Mouse (Mus musculus): ENCODE data around the gene Epha10. TPM values are rescaled to one million over a fixed set of nuclear protein-coding genes. Genes with fewer than 3 reads are reported as not detected.
A peak's percentile ranks its signal among the peaks of the same experiment; 100 is the strongest.

The Epha10 gene
- polyA plus RNA-seq, 1 experiment from 2014 or later: 0.23 TPM

DNA sequence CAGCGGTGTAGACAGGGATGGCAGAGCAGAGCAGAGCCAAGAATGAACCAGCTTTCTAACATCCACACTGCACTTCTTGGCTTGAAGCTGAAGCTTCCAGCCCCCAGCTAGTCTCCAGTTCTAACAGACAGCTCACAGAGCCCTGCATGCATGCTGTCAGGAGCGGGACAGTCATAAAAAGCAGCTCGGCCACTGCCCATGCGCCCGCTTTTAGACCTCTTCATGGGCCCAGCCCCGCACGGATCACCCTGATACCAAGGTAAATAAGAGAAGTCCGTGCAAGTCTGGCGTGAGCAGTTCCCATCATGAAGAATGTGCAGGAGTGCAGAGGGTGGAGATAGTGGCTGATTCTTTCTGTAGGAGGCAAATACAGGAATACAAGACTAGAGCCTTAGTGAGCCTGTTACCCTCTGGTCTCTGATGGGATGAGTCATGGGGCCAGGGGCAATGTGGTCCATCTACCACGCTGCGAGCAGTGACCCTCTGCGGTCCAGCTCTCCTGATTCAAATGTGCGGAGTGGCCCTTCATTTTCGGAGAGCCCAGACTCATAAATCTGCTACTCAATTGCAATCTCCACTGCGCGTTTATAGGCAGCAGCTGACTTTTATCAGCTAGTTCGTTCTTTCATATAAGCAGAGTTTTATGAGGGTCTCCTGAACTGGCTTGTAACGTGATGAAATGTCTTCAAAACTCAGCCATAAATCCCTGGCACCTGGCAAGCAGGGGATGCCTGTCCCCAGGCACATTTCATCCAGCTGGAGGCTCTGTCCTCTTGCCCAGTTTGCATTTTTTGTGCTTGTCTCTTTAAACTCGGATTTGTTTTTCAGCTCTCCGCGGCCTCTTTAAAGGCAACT lies 69.7 kb downstream of the Epha10 start:
- Histone ChIP-seq H3K27me3 (ENCODE audit: control insufficient read depth, insufficient read depth, low read length) (peaks cover 6% of the 10 kb centered on the region), H3K4me3 (ENCODE audit: low read length) (no peak overlapping the region), H3K9me3 (ENCODE audit: control insufficient read depth, low read length) (no peaks in the 10 kb centered on the region), H3K4me1 (ENCODE audit: control insufficient read depth, insufficient read depth, low read length) (peaks cover 21% of the 10 kb centered on the region), H3K36me3 (ENCODE audit: control insufficient read depth, insufficient read depth, low read length) (no peaks in the 10 kb centered on the region), H3K27ac (ENCODE audit: low read depth, low read length) (no peak overlapping the region; the same call in 1 of the 2 replicates), H3K9ac (ENCODE audit: low read depth, low read length) (no peak overlapping the region), H3K4me2 (replicated peaks; ENCODE audit: low read depth, low read length) (no peak overlapping the region; the same call in 1 of the 2 replicates)
- WGBS: 24% methylated on average over 21 of the region's 21 CpGs
- ATAC-seq (ENCODE audit: low FRiP score, low TSS enrichment): peak; percentile 65

DNA sequence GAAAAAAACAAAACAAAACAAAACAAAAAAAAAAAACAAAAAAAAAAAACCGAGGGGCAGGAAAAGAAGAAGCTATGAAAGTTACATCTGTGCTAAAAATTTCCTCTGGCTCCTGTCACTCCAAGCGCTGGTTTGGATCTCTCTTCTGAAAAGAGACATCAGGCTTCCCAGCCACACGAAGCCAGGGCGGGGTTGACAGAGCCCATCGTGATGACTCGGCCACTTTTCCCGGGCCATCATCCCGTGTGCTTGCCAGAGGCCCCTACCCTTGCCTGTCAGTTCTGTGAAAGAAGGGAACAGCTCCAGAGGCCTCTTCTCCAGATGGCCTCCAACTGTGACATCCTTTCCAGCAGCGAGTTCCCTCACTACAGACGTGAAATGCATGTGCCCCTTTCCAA lies 70.3 kb downstream of the Epha10 start:
- WGBS: 25% methylated on average over 10 of the region's 10 CpGs
- ATAC-seq (ENCODE audit: low FRiP score, low TSS enrichment): no peak
- Histone ChIP-seq H3K4me3 (ENCODE audit: low read length) (no peak overlapping the region), H3K36me3 (ENCODE audit: control insufficient read depth, insufficient read depth, low read length) (no peaks in the 10 kb centered on the region), H3K9ac (ENCODE audit: low read depth, low read length) (no peak overlapping the region), H3K27me3 (ENCODE audit: control insufficient read depth, insufficient read depth, low read length) (peaks cover 6% of the 10 kb centered on the region), H3K27ac (ENCODE audit: low read depth, low read length) (peak overlapping the region; percentile 12; the same call in 1 of the 2 replicates), H3K4me2 (replicated peaks; ENCODE audit: low read depth, low read length) (no peak overlapping the region), H3K9me3 (ENCODE audit: control insufficient read depth, low read length) (no peaks in the 10 kb centered on the region), H3K4me1 (ENCODE audit: control insufficient read depth, insufficient read depth, low read length) (peaks cover 21% of the 10 kb centered on the region)

DNA sequence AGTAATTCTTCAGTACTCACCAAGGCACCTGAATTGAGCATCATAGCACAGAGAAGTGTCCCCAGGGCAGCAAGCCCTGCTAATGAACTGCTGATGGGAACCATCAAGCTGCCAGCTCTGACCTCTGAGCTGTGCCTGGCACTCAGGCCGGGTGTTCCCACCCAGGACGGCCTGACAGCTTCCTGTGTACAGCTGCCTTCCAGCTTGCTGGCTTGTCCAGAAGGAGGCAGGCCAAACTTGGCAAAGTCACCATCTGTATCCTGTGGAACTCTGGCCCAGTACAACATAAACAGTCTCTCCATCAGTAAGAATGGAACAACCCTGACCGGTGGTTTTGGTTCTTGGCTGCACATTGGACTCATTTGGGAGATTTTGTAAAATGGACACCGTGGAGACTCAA lies 72.8 kb downstream of the Epha10 start:
- no peak overlapping the region for H3K4me2 ChIP-seq (replicated peaks; ENCODE audit: low read depth, low read length)
- peaks cover 6% of the 10 kb centered on the region for H3K27me3 ChIP-seq (ENCODE audit: control insufficient read depth, insufficient read depth, low read length)
- H3K9me3 ChIP-seq (ENCODE audit: control insufficient read depth, low read length): no peaks in the 10 kb centered on the region
- H3K9ac ChIP-seq (ENCODE audit: low read depth, low read length): no peak overlapping the region
- no peak overlapping the region for H3K4me3 ChIP-seq (ENCODE audit: low read length)
- H3K36me3 ChIP-seq (ENCODE audit: control insufficient read depth, insufficient read depth, low read length): no peaks in the 10 kb centered on the region
- no peak for ATAC-seq (ENCODE audit: low FRiP score, low TSS enrichment)
- peaks cover 22% of the 10 kb centered on the region for H3K4me1 ChIP-seq (ENCODE audit: control insufficient read depth, insufficient read depth, low read length)
- H3K27ac ChIP-seq (ENCODE audit: low read depth, low read length): no peak overlapping the region
- 54% methylated on average over 4 of the region's 4 CpGs for WGBS

DNA sequence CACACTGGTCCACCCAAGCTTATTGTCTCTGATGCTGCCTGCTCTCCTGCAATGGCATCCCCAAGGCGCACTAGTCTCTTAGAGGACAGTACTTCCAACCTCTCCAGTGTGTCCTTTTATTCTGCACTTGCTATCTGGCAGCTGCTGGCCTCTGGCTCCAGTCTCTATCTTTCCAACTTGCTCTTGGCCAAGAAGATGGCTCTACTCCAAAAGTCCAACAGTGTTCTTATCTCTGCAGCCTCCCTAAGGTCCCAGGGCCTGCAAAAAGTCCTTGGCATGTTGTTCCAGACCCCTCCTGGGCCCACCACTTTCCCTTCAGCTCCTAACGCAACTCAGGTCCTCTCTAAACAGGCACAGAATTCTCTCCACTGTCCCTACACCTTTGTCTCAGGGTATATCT lies 76.6 kb downstream of the Epha10 start:
- H3K27me3 ChIP-seq (ENCODE audit: control insufficient read depth, insufficient read depth, low read length): peaks cover 6% of the 10 kb centered on the region
- no peak overlapping the region for H3K9ac ChIP-seq (ENCODE audit: low read depth, low read length)
- H3K36me3 ChIP-seq (ENCODE audit: control insufficient read depth, insufficient read depth, low read length): no peaks in the 10 kb centered on the region
- no peak overlapping the region for H3K4me2 ChIP-seq (replicated peaks; ENCODE audit: low read depth, low read length)
- no peaks in the 10 kb centered on the region for H3K9me3 ChIP-seq (ENCODE audit: control insufficient read depth, low read length)
- no peak overlapping the region for H3K4me3 ChIP-seq (ENCODE audit: low read length)
- ATAC-seq (ENCODE audit: low FRiP score, low TSS enrichment): no peak
- WGBS: 90% methylated on average over 2 of the region's 2 CpGs
- H3K4me1 ChIP-seq (ENCODE audit: control insufficient read depth, insufficient read depth, low read length): peaks cover 11% of the 10 kb centered on the region
- H3K27ac ChIP-seq (ENCODE audit: low read depth, low read length): no peak overlapping the region

DNA sequence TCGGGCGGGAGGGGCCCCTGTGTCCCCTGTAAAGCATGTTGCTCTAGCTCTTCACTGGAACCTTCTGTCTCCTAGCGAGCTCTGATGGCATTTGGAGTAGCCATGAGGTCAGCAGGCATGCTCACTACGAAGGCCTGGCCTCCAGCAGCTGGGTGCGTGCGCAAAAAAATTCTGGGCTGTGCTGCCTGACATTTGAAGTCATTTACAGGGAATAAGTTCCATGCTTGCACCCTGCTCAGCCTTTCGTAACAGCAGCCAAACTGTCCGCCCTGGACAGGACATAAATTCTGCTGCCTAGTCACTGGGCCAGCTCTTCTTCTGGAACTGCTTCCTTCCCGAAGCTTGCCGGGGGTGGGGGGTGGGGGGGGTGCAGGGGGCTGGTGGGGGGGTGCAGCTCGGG lies 78.4 kb downstream of the Epha10 start:
- H3K27ac ChIP-seq (ENCODE audit: low read depth, low read length): 0 out of 2 replicates have a peak overlapping the region, but pooled peaks have one; percentile 43
- H3K9me3 ChIP-seq (ENCODE audit: control insufficient read depth, low read length): no peaks in the 10 kb centered on the region
- WGBS: 20% methylated on average over 11 of the region's 11 CpGs
- H3K36me3 ChIP-seq (ENCODE audit: control insufficient read depth, insufficient read depth, low read length): no peaks in the 10 kb centered on the region
- peak; percentile 58 for ATAC-seq (ENCODE audit: low FRiP score, low TSS enrichment)
- H3K27me3 ChIP-seq (ENCODE audit: control insufficient read depth, insufficient read depth, low read length): peaks cover 3% of the 10 kb centered on the region; the same call in 1 of the 2 replicates
- H3K4me2 ChIP-seq (replicated peaks; ENCODE audit: low read depth, low read length): no peak overlapping the region
- H3K9ac ChIP-seq (ENCODE audit: low read depth, low read length): no peak overlapping the region
- peaks cover 11% of the 10 kb centered on the region for H3K4me1 ChIP-seq (ENCODE audit: control insufficient read depth, insufficient read depth, low read length)
- H3K4me3 ChIP-seq (ENCODE audit: low read length): no peak overlapping the region

DNA sequence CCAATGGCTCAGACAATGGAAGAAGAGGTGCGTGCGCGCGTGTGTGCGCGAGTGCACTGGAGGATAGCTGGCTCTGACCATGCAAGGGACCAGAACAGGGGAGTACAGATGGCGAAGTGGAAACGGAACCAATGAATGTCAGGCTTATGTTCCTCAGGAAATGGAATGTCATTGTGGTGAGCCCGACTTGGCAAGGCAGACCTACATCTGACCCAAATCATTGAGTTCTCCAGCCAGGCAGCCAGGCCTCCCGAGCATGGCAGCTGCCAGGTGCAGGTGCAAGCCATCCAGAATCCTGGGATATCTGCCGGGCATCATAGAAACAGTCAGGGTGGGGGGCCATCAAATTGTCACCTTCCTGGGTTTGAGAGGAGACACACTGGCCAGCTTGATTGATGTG lies 80.2 kb downstream of the Epha10 start:
- H3K4me3 ChIP-seq (ENCODE audit: low read length): no peak overlapping the region
- H3K27ac ChIP-seq (ENCODE audit: low read depth, low read length): no peak overlapping the region
- 87% methylated on average over 11 of the region's 11 CpGs for WGBS
- no peaks in the 10 kb centered on the region for H3K9me3 ChIP-seq (ENCODE audit: control insufficient read depth, low read length)
- H3K4me2 ChIP-seq (replicated peaks; ENCODE audit: low read depth, low read length): no peak overlapping the region
- no peak overlapping the region for H3K9ac ChIP-seq (ENCODE audit: low read depth, low read length)
- H3K27me3 ChIP-seq (ENCODE audit: control insufficient read depth, insufficient read depth, low read length): no peaks in the 10 kb centered on the region
- H3K4me1 ChIP-seq (ENCODE audit: control insufficient read depth, insufficient read depth, low read length): peaks cover 15% of the 10 kb centered on the region
- no peak for ATAC-seq (ENCODE audit: low FRiP score, low TSS enrichment)
- no peaks in the 10 kb centered on the region for H3K36me3 ChIP-seq (ENCODE audit: control insufficient read depth, insufficient read depth, low read length)

DNA sequence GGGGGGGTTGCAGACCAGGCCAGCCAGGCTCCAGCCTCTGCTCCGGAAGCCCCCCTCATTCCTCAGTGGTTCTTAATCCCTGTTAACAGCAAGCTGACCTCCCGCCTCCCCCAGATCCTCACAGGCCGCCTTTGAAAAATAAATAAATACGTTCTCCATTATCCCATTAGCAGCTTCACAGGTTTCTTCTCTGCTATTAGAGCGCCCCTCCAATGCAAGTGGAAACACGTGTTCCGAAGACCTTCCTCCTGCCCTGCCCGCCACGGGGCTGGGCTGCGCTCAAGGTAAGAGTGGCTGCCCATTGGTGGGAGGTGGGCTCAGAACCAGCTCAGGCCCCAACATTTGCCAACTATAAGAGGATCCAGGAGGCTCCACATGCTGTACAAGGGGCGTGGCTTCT lies 81.9 kb downstream of the Epha10 start:
- ATAC-seq (ENCODE audit: low FRiP score, low TSS enrichment): no peak
- peaks cover 15% of the 10 kb centered on the region for H3K4me1 ChIP-seq (ENCODE audit: control insufficient read depth, insufficient read depth, low read length)
- H3K36me3 ChIP-seq (ENCODE audit: control insufficient read depth, insufficient read depth, low read length): no peaks in the 10 kb centered on the region
- H3K4me2 ChIP-seq (replicated peaks; ENCODE audit: low read depth, low read length): no peak overlapping the region
- no peak overlapping the region for H3K27ac ChIP-seq (ENCODE audit: low read depth, low read length)
- WGBS: 48% methylated on average over 11 of the region's 11 CpGs
- no peak overlapping the region for H3K9ac ChIP-seq (ENCODE audit: low read depth, low read length)
- H3K9me3 ChIP-seq (ENCODE audit: control insufficient read depth, low read length): no peaks in the 10 kb centered on the region
- H3K27me3 ChIP-seq (ENCODE audit: control insufficient read depth, insufficient read depth, low read length): no peaks in the 10 kb centered on the region
- H3K4me3 ChIP-seq (ENCODE audit: low read length): no peak overlapping the region

DNA sequence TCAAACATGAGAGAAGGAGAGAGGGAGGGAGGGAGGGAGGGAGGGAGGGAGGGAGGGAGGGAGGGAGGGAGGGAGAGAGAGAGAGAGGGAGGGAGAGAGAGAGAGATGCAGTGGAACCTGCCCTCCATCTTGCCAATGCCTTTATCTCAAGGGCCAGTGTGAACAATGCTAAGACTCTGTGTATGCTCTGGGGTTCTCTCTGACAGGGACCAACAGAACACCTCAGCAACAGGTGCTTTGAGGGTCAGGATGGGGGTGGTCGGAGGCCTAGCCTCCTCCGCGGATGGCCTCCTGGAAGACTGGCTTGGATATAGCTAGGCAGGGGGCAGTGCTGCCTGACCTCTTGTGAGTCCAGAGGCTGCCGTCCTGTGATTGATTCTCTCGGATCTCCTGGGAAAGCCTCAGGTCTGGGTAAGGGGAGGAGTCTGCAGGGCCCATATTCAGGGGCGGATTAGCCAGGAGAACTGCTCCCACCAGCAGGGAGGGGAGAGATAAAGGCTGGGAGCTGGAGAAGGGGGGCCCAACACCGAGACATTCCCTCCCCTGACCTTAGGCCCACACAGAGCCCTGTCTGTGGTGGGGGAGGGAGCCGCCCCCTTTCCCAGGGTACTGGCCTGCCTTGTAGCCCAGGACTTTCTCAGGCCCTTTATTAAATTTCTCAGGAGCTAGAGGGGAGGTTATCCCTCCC lies 84.4 kb downstream of the Epha10 start:
- H3K4me1 ChIP-seq (ENCODE audit: control insufficient read depth, insufficient read depth, low read length): peaks cover 5% of the 10 kb centered on the region
- 0 out of 2 replicates have a peak overlapping the region, but pooled peaks have one; percentile 7 for H3K9ac ChIP-seq (ENCODE audit: low read depth, low read length)
- no peak overlapping the region for H3K27ac ChIP-seq (ENCODE audit: low read depth, low read length)
- 13% methylated on average over 8 of the region's 8 CpGs for WGBS
- no peak overlapping the region for H3K4me2 ChIP-seq (replicated peaks; ENCODE audit: low read depth, low read length)
- no peaks in the 10 kb centered on the region; the same call in 1 of the 2 replicates for H3K27me3 ChIP-seq (ENCODE audit: control insufficient read depth, insufficient read depth, low read length)
- ATAC-seq (ENCODE audit: low FRiP score, low TSS enrichment): peak; percentile 55
- H3K9me3 ChIP-seq (ENCODE audit: control insufficient read depth, low read length): no peaks in the 10 kb centered on the region
- H3K4me3 ChIP-seq (ENCODE audit: low read length): no peak overlapping the region
- no peaks in the 10 kb centered on the region for H3K36me3 ChIP-seq (ENCODE audit: control insufficient read depth, insufficient read depth, low read length)

Measured in kidney, embryonic 14.5 days (tissue).